Mouse (Mus musculus): ENCODE measurements around the gene Crip2. TPM values are rescaled to one million over a fixed set of nuclear protein-coding genes. Genes with fewer than 3 reads are reported as not detected.

The Crip2 gene
- polyA plus RNA-seq, 1 experiment from 2014 or later, result 370 TPM

DNA sequence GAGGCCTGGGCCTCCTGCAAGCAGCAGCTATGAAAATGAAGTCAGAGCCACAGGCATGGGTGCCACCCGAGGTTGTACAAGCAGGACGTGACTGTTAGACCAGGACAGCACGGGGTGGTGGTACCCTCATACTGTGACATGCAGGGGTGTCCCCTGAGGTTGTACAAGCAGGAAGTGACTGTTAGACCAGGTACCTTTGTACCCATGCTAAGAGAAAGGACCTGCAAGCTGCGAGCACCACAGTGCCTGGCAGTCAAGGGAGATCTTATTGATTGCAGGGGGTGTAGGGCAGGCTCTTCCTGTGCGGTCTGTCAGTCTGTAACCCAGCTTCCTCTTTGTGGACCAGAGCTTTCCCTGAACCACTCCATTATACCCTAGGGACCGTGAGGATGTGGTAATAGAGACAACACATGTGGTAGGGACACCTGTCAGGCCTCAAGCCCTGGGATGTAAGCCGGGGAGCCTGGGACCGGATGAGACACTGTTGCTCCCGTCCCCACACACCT is 28.0 kb downstream of the Crip2 start:
- H3K27ac ChIP-seq, result no peak overlapping the region
- no peaks in the 10 kb centered on the region for H3K36me3 ChIP-seq (replicated peaks)
- WGBS, result 81% methylated on average over 9 of the region's 9 CpGs
- no peaks in the 10 kb centered on the region for H3K9me3 ChIP-seq
- H3K4me2 ChIP-seq, result no peak overlapping the region
- no peaks in the 10 kb centered on the region for H3K27me3 ChIP-seq (replicated peaks)
- H3K4me3 ChIP-seq, result no peak overlapping the region
- H3K9ac ChIP-seq, result no peak overlapping the region
- ATAC-seq (replicated peaks), result no peak
- no peaks in the 10 kb centered on the region for H3K4me1 ChIP-seq

- no peak overlapping the region for H3K4me3 ChIP-seq
- no peaks in the 10 kb centered on the region for H3K36me3 ChIP-seq (replicated peaks)
- WGBS, result 90% methylated on average over 18 of the region's 18 CpGs
- ATAC-seq (replicated peaks), result no peak
- no peak overlapping the region for H3K9ac ChIP-seq
- H3K4me2 ChIP-seq, result no peak overlapping the region
- no peak overlapping the region for H3K27ac ChIP-seq
- H3K27me3 ChIP-seq (replicated peaks), result no peaks in the 10 kb centered on the region
- H3K4me1 ChIP-seq, result no peaks in the 10 kb centered on the region
- H3K9me3 ChIP-seq, result no peaks in the 10 kb centered on the region
Observed at GRCm38 (mm10) chr12:113176960-113177725, 37.1 kb downstream of the Crip2 start.

GRCm38 (mm10) chr12:113181020-113181419 is 41.0 kb downstream of the Crip2 start:
- H3K4me2 ChIP-seq, result no peak overlapping the region
- 72% methylated on average over 4 of the region's 4 CpGs for WGBS
- ATAC-seq (replicated peaks), result no peak
- H3K4me1 ChIP-seq, result peaks cover 8% of the 10 kb centered on the region
- no peaks in the 10 kb centered on the region for H3K27me3 ChIP-seq (replicated peaks)
- no peaks in the 10 kb centered on the region for H3K36me3 ChIP-seq (replicated peaks)
- H3K4me3 ChIP-seq, result no peak overlapping the region
- no peak overlapping the region for H3K9ac ChIP-seq
- H3K9me3 ChIP-seq, result no peaks in the 10 kb centered on the region
- H3K27ac ChIP-seq, result no peak overlapping the region

- H3K4me2 ChIP-seq, result peak overlapping the region; percentile 79
Observed at GRCm38 (mm10) chr12:113184945-113185344, 44.9 kb downstream of the Crip2 start.

DNA sequence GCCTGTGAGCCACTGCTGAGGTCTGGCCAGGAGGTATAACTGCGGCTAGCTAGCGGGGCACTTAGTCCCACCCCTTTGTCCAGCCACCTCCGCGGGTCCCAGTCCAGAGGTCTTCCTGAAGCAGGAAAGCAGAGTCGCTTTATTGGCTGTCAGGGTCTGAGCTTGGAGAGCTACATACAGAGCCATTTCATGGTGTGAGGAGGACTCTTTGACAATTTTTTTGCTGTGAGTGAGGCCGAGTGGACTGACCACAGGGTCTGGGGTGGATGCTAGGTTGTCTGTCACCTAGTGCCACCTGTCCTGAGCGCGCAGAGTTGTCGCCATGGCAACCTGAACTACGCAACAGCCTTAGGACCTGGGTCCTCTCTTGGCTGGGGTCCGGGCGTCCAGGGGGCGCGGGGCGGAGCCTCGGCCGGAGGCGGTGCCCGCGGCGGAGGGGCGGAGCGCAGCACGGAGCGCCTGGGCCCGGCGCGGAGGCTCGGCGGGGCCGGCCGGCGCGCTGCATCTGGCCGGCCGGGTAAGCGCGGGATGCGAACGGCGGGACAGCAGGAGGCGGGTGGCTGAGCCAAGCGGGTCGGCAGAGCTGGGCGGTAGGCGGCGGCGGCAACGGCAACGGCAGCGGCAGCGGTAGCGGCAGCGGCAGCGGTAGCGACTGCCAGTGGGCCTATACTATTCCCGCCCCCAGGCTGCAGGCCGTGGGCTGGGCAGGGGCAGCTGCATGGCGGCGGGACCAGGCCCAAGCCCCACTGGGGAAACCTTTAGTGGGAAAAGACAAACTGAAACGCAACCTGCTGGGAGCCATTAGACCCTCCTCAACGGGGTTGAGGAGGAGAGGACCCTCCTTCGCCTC is 45.6 kb downstream of the Crip2 start, which contains the start of gene Tmem121:
Tmem121 (plus strand) TSS at position 489 of the 850 bp plus-strand sequence.
- peaks cover 20% of the 10 kb centered on the region for H3K36me3 ChIP-seq (replicated peaks)
- peak; percentile 27 for ATAC-seq (replicated peaks)
- peak within 1 kb of the TSS; percentile 87 for H3K9ac ChIP-seq
- H3K4me2 ChIP-seq, result peak within 1 kb of the TSS; percentile 79
- H3K9me3 ChIP-seq, result no peaks in the 10 kb centered on the region
- H3K27ac ChIP-seq, result peak within 1 kb of the TSS; percentile 68
- no peaks in the 10 kb centered on the region for H3K27me3 ChIP-seq (replicated peaks)
- H3K4me3 ChIP-seq, result peak within 1 kb of the TSS; percentile 78
- WGBS, result under 1% methylated on average over 63 of the region's 63 CpGs
- H3K4me1 ChIP-seq, result peaks cover 31% of the 10 kb centered on the region

More at GRCm38 (mm10) chr12:113184945-113185344, 44.9 kb downstream of the Crip2 start:
- Histone ChIP-seq H3K4me1 (peaks cover 31% of the 10 kb centered on the region), H3K9me3 (no peaks in the 10 kb centered on the region), H3K27ac (peak overlapping the region; percentile 68; the same call in 1 of the 2 replicates), H3K36me3 (replicated peaks) (peaks cover 16% of the 10 kb centered on the region), H3K9ac (no peak overlapping the region), H3K4me3 (no peak overlapping the region), H3K27me3 (replicated peaks) (no peaks in the 10 kb centered on the region)
- no peak for ATAC-seq (replicated peaks)
- 63% methylated on average over 5 of the region's 5 CpGs for WGBS

DNA sequence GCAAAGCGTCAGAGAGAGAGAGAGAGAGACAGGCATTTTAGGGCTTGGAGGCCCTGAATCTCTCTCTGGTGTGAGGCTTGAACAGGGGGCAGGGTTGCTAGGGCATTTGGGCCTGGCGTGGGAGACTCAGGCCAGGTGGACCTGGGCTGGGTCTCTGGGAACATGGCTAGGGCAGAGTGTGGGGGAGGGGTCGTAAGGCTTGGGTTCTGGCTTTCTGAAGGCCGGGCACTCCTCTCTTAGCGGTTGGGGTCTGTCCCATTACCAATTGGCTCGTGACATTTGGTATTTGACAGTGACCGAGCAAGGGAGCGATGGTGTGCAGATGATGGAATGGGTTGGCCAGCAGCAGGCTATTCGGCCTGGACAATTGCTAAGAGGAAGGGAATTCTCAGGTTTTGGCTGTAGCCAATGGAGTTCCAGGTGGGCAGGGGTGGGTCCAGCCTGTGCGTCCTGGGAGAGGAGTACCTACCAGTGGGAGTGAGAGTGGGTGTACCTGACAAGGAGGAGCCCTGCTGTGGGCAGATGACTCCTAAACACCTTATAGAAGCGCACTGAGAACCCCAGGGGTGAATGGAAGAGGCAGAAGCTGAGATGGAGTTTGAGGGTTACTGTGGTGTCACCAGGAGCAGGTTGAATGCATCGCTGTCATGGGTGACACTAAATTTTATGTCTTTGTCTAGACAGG is 46.4 kb downstream of the Crip2 start:
- Histone ChIP-seq H3K27me3 (replicated peaks) (no peaks in the 10 kb centered on the region), H3K27ac (peak overlapping the region; percentile 68), H3K36me3 (replicated peaks) (peaks cover 26% of the 10 kb centered on the region), H3K4me1 (peaks cover 31% of the 10 kb centered on the region), H3K9me3 (no peaks in the 10 kb centered on the region), H3K4me2 (peak overlapping the region; percentile 79), H3K4me3 (peak overlapping the region; percentile 78), H3K9ac (peak overlapping the region; percentile 87)
- peak; percentile 15 for ATAC-seq (replicated peaks)
- WGBS, result 36% methylated on average over 12 of the region's 12 CpGs

- peaks cover 31% of the 10 kb centered on the region for H3K4me1 ChIP-seq
- no peak for ATAC-seq (replicated peaks)
- H3K9me3 ChIP-seq, result no peaks in the 10 kb centered on the region
- H3K9ac ChIP-seq, result peak overlapping the region; percentile 87; the same call in 1 of the 2 replicates
- H3K27me3 ChIP-seq (replicated peaks), result no peaks in the 10 kb centered on the region
- H3K4me2 ChIP-seq, result peak overlapping the region; percentile 79
- peaks cover 26% of the 10 kb centered on the region for H3K36me3 ChIP-seq (replicated peaks)
- WGBS, result 50% methylated on average over 4 of the region's 4 CpGs
- H3K4me3 ChIP-seq, result peak overlapping the region; percentile 78
- no peak overlapping the region for H3K27ac ChIP-seq
Observed at GRCm38 (mm10) chr12:113187011-113187375, 47.0 kb downstream of the Crip2 start.

DNA sequence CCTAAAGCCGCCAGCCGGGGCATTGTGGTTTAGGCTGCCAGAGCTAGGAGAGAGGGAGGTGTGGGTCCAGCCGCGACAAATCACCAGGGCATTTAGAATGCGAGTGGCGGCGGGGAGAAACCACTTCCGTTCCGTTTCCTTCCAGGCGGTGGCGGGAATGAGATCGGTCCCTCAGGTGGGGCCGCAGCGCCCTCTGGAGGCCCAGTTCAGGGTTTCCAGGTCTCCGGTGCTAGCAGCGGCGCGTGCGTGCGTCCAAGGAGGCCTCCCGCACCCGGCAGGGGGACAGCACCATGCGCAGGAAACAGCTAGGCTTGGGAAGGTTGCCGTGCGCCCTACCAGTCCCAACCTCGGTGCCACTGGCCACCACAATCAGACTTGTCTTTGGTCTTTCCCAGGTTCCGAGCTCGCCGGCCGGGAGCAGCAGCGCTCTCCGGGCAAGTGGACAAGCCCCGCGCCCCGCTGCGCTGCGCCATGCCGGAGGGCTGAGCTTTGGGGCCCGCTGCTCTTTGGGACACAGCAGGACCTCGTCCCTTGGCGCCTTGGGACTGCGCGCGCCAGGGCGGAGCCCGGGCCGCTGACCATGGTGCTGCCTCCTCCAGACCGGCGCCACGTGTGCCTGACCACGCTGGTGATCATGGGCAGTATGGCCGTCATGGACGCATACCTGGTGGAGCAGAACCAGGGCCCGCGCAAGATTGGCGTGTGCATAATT is 47.7 kb downstream of the Crip2 start:
- peak overlapping the region; percentile 45 for H3K9ac ChIP-seq
- H3K27me3 ChIP-seq (replicated peaks), result no peaks in the 10 kb centered on the region
- peak overlapping the region; percentile 79 for H3K4me2 ChIP-seq
- no peak overlapping the region for H3K27ac ChIP-seq
- peak; percentile 48 for ATAC-seq (replicated peaks)
- H3K36me3 ChIP-seq (replicated peaks), result peaks cover 26% of the 10 kb centered on the region
- H3K4me3 ChIP-seq, result peak overlapping the region; percentile 78
- peaks cover 31% of the 10 kb centered on the region for H3K4me1 ChIP-seq
- WGBS, result 3% methylated on average over 56 of the region's 56 CpGs
- H3K9me3 ChIP-seq, result no peaks in the 10 kb centered on the region

GRCm38 (mm10) chr12:113188349-113189055 is 48.5 kb downstream of the Crip2 start:
- Histone ChIP-seq H3K36me3 (replicated peaks) (peaks cover 26% of the 10 kb centered on the region), H3K4me3 (peak overlapping the region; percentile 78), H3K27me3 (replicated peaks) (no peaks in the 10 kb centered on the region), H3K4me2 (peak overlapping the region; percentile 79), H3K4me1 (peaks cover 31% of the 10 kb centered on the region), H3K9ac (peak overlapping the region; percentile 45; the same call in 1 of the 2 replicates), H3K27ac (no peak overlapping the region), H3K9me3 (no peaks in the 10 kb centered on the region)
- peak; percentile 6 for ATAC-seq (replicated peaks)
- 90% methylated on average over 51 of the region's 51 CpGs for WGBS

DNA sequence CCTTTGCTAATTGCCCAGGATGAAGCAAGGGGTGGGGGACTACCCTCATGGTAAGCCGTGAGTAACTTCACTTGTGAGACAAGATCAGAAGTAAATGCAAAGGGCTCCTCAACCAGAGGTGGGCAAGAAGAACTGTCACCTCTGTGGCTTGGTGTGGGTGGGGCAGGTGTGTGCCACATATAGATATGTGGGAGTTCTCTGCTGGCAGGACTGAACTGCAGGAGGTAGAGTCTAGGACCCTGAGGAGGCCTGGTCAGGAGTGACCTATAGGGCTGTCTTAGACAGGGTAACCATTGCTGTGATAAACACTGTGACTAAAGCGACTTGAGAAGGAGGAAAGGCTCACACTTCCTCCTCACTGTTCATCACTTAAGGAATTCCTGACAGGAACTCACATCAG is 53.4 kb downstream of the Crip2 start:
- ATAC-seq (replicated peaks), result no peak
- H3K9me3 ChIP-seq, result no peaks in the 10 kb centered on the region
- no peak overlapping the region for H3K4me2 ChIP-seq
- no peak overlapping the region for H3K9ac ChIP-seq
- H3K27ac ChIP-seq, result no peak overlapping the region
- no peaks in the 10 kb centered on the region for H3K4me1 ChIP-seq
- H3K27me3 ChIP-seq (replicated peaks), result no peaks in the 10 kb centered on the region
- WGBS, result 76% methylated on average over 2 of the region's 2 CpGs
- H3K4me3 ChIP-seq, result no peak overlapping the region
- peaks cover 25% of the 10 kb centered on the region for H3K36me3 ChIP-seq (replicated peaks)
